28 mouse cellular contexts compared by ENCODE assay signal in the genomic region with DNA sequence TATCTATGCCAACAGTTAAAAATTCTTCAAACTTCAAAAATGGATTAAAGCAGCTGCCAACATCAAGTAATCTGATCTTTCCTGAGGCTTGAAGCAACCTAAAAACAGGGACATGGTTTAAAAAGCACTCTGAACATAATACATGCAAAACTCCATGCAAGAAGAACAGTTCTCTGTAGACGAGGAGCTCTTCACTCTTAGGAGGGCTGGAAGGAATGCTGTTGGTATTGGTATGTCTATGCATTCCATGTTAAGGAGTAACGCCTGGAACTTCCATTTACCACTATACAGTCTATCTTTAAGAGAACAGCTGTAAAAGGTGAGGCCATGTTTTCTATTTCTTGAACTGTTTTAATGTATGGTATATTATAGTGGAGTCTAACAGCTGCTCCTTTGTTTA. TPM values are rescaled to one million over a fixed set of nuclear protein-coding genes. Genes with fewer than 3 reads are reported as not detected.
"Had no signal": no experiment of that assay in that cellular context is flagged by ENCODE, and none has a peak within 500 bp of the region (broad histone marks: within the 10 kb centered on the region; RNA-seq: fewer than 3 reads in every experiment).

No protein-coding gene starts in this region.

- H3K9ac ChIP-seq: embryonic facial prominence, embryonic 12.5 days; embryonic facial prominence, embryonic 13.5 days; embryonic facial prominence, embryonic 15.5 days; forebrain, embryonic 12.5 days; forebrain, embryonic 13.5 days; forebrain, embryonic 15.5 days; forebrain, postnatal 0 days had no signal

- H3K4me3 ChIP-seq: embryonic facial prominence, embryonic 12.5 days; embryonic facial prominence, embryonic 13.5 days; embryonic facial prominence, embryonic 15.5 days; erythroblast, embryonic 14.5 days; forebrain, embryonic 10.5 days; forebrain, embryonic 12.5 days; forebrain, embryonic 13.5 days; forebrain, embryonic 15.5 days; gastrocnemius, adult 2 months; heart, adult 2 months had no signal

- DNase-seq: cerebellum, adult 2 months; cerebellum, adult 8-10 months; cerebellum, adult 9-10 months; cerebellum, adult 9-11 months; cerebellum, postnatal 10 days; cerebellum, postnatal 14 days; cerebellum, postnatal 25 days; cerebellum, postnatal 36 days; embryo, embryonic 11 days; forebrain, postnatal 0 days; gastrocnemius, adult 2 months; gastrocnemius, postnatal 10 days; gastrocnemius, postnatal 14 days; gastrocnemius, postnatal 25 days; gastrocnemius, postnatal 36 days; heart, adult 11 months; heart, adult 18-20 months; heart, adult 2 months had no signal

- H3K4me2 ChIP-seq: embryonic facial prominence, embryonic 12.5 days; embryonic facial prominence, embryonic 13.5 days; embryonic facial prominence, embryonic 15.5 days; forebrain, embryonic 12.5 days; forebrain, embryonic 13.5 days; forebrain, embryonic 15.5 days had no signal

- H3K9me3 ChIP-seq: embryonic facial prominence, embryonic 12.5 days; embryonic facial prominence, embryonic 13.5 days; embryonic facial prominence, embryonic 15.5 days; forebrain, embryonic 10.5 days; forebrain, embryonic 12.5 days; forebrain, embryonic 13.5 days; forebrain, embryonic 15.5 days had no signal

- H3K27ac ChIP-seq: embryonic facial prominence, embryonic 12.5 days; embryonic facial prominence, embryonic 13.5 days; embryonic facial prominence, embryonic 15.5 days; forebrain, embryonic 10.5 days; forebrain, embryonic 12.5 days; forebrain, embryonic 13.5 days; forebrain, embryonic 15.5 days; gastrocnemius, adult 2 months; heart, adult 2 months had no signal

- H3K4me1 ChIP-seq: embryonic facial prominence, embryonic 13.5 days; embryonic facial prominence, embryonic 15.5 days; forebrain, embryonic 10.5 days; forebrain, embryonic 12.5 days; forebrain, embryonic 13.5 days; forebrain, embryonic 15.5 days had no signal

- H3K27me3 ChIP-seq: embryonic facial prominence, embryonic 12.5 days; embryonic facial prominence, embryonic 13.5 days; embryonic facial prominence, embryonic 15.5 days; forebrain, embryonic 12.5 days; forebrain, embryonic 13.5 days; forebrain, embryonic 15.5 days had no signal

- ATAC-seq: forebrain, embryonic 13.5 days; forebrain, embryonic 14.5 days; forebrain, embryonic 15.5 days; forebrain, embryonic 16.5 days; forebrain, postnatal 0 days had no signal

RNA-seq across cellular contexts. Expression of gene Tmem168, which starts 22.7 kb away (rescaled TPM):
- polyA plus RNA-seq: erythroblast, embryonic 14.5 days had no signal
